Mouse (Mus musculus): ENCODE data around the gene Cel.

Gene Cel

DNA sequence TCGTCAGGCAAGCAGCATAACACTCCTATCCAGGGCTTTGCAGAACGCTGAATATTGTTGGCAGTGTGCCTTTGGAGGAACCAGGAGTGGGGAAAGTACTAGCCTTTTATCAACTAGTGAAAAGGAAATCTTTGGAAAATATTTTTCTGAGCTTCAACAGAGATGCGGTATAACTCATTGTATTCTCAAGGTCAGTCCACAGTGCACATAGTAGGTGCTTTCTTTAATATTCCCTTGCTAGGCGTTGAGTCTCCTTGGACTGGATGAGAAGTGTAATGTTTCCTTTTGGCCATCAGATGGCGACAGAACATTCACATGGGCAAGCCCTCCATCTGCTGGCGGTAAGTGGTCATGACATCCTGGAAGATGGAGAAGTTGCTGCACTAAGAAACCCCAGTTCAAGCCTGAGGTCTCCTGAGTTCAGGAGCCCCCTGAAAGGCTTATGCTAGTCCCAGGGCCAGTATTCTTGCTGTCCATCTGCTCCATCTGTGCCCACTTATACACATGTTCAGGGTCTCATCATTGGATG lies 21.9 kb upstream of the Cel start:
- peak; percentile 80 for DNase-seq

DNA sequence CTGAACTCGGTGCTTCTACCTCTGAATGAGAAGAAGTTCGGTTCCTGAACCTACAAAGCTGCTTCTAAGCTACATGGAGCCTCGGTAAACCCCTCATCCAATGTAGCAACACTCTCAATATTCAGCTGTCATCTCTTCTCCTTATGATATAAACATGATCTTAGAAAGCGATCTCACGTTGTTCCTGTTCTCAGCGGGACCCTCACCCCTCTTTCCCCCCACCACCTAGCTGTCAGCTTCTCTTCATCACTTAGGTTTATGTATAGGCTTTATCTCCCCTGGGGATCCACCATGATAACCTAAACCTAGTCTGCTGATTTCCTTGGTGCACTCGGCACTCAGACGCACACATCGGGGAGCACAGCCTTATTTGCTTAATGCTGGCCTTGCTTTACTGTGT lies 20.4 kb upstream of the Cel start, which contains the start of gene Gtf3c5:
Gtf3c5 (minus strand) TSS at position 101 of the 400 bp plus-strand sequence.
- DNase-seq: no peak

DNA sequence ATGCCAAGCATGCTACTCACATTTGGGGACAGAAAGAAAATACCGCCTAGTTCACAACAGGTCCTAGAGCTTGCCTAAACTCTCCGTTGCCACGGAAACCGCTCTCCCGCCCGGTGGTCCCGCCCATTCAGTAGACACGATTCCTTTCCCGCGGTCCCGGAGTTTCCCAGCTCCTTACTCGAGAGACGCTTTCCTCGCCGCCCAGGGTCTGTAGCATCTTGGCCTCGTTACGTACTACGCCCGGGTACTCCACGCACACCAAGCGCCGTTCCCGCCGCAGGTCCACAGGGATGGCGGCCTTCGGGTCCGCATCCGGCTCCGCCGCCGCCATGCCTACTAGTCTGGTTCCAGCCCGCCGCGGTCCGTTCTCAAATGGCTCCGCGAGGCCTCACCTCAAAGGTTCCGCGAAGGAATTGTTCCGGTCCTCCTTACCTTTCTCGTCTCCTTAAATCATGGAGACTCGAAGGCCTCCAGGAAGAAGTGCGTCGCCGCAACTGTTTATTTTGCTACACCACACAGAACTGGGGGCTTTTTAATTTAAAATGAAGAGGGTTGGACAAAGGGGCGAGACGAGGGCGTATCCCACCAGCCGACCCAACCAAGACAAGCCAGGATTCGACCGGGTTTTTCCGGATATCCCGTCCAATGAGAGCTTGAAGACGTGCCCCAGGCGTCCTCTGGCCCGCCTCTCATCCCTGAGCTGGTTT lies 19.6 kb upstream of the Cel start:
- peak; percentile 90 for DNase-seq

DNA sequence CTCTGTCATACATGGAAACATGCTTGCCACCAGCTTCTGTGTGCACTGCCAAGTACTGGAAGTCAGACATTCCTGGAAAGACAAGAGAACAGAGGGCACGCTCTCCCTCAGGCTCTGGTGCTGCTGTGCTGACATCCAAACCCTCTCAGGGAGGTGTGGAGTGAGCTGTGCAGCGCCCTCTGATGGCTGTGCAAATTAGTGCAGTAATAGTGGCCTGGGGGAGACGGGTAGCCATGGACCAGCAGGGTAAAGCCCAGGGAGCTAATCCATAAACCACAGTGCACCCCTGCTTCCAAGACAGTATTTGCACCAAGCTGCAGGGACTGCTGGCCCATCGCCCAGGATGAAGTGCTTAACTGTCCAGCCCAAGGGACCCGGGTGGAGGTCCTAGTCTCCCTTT lies 14.8 kb upstream of the Cel start:
- no peak for DNase-seq

DNA sequence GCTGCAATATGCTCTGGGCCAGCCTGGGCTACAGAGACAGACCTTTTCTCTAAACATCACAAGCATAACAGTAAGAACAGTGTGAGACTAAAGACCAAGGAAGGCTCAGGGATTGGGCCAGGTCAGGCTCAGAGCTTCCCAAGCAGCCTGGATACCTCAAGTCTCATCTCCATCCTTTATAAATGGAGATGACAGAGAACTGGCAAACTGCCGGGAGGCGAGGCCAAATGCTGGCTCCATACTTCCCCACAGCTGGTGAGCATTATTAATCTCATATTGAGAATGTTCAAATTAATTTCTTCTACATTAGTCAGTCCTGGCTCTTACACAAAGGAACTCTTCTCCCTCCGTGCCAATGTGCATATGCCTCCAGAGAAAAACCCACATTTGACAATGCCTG lies 13.6 kb upstream of the Cel start:
- DNase-seq: peak; percentile 52

DNA sequence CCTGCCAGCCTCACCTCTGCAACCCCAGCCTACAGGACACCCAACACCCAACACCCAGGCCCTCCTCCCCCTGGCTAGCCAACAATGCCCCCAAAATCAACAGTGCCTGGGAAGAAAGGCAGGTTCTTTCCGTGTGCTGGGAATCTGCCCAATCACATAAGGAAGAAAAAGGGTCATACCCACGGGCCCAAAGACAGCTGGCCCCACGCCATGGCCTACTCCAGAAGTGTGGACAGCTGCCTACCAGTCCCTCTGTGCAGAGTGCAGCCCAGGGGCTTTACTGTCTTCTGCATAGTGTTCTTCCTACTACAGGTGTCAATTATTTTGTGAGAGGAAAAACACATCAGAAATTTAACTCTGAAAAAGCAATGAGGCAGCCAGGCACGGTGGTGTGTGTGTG lies 12.1 kb upstream of the Cel start:
- no peak for DNase-seq

DNA sequence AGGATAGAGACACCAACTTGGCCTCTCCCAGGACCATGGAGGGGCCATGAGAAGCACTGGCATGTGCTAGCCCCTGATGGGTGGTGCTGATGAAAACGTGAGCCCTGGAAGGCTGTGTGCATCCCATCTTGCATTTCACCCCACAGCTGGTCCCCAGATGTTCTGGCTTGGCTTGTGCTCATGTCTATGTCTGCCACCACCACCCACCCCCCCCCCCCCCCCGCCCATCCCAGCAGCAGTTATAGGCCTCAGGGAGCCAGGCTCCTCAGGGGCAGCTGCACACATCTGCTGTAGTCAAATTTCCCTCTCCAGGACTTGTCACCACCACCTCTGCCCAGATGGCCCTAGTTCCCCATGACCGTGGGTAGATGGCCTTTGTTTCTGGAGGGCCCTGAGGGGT lies 6.7 kb upstream of the Cel start:
- no peak for DNase-seq

DNA sequence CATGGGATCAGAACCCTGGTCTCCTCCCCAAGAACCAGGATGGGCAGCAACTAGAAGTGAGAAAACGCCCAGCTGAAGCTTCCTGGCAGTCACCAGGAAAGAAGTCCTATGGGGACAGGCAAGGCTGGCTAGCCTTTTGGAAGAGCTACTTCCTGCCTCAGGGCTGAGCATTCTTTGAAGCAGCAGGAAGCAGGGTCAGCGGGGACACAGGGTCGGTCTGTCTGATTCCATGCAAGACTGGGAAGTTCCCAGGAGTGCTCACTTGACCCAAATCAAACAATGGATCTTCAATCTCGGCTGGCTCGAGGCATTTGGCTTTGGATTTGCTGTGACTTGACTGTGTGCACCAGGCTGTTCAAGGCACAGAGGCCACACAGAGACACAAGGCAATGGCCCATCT lies 3.3 kb upstream of the Cel start:
- no peak for DNase-seq

DNA sequence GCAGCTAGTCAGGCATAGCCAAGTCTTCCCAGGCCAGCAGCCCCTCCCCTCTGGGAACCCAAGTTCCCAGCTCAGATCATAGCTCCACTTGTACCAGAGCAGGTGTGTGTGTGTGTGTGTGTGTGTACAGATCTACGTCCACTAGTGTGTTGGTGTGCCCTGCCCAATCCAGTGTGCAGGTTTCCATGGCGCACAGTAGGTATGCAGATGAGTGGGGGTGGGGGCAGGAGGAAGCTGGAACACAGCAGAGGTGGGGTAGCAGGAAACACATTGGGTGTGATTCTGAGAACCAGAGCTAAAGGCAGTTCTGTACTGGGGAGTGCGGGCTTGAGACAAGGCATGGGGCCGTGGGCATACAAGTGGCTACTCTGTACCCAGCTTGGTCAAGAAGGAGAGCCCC lies 1.2 kb upstream of the Cel start:
- no peak for DNase-seq

DNA sequence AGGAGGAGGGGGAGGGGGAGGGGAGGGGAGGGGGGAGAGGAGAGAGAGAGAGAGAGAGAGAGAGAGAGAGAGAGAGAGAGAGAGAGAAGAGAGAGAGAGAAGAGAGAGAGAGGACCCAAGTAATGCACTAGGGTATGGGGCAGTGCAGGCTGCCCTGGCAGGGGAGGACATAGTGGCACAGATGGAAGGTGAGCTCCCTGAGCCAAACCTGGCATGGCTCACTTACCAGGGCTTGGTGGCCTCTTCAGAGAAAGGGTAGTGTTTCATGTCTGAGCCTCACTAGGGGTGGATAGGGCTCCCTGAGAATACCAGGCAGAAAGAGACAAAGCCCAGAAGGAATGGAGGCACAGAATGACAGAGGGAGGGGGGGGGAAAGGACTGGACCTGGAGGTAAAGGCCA lies 627 bp upstream of the Cel start:
- no peak for DNase-seq

DNA sequence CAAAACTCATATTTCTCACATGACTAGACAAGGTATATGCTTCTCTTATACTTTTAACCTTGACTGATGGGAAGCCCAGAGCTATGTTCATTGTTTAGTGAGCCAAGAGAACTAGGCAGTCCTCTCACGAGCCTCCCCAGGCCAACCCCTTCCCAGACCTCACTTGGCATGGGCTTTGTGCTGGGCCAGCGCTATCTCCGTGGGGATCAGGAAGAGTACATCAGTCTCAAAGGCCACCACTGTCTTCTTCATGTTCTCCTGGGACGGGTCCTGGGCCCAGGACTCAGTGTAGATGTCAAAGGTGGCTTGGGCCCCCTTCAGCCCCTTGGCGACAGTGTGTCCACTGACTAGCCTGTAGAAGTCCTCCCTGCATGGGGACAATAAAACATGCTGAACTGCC lies 5.8 kb downstream of the Cel start:
- DNase-seq: no peak

DNA sequence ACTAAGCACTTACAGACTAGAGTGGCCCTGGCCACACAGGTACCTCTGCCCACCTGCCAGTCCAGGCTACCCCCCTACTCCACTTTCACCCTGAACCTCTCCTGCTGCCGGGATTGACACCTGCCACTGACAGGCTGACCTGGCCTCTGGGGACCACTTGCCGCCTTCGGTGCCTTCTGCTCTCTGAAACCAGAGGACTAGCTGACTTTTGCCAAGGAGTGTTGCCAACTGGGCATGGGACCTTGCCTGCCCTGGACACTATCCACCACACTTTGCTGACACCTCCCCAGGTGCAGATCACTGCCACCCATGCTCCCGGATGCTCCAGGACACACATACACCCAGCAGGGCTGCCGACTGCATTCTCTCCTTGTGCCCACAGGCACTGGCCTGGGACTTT lies 10.9 kb downstream of the Cel start:
- DNase-seq: no peak

DNA sequence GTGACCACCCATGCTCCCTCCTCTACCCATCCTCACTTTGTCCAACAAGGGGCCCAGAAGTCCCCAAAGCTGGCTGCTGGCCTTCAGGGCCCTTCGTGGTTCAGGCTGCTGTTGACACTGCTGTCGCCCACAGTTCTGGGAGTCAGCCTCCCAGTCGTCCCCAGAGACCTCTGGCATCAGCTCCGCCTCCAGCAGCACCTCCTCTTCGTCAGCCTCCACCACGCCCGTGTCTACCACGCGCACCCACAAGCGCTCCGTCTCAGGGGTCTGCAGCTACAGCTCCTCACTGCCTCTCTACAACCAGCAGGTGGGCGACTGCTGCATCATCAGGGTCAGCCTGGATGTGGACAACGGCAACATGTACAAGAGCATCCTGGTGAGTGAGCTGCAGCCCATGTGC lies 14.0 kb downstream of the Cel start:
- no peak for DNase-seq

DNA sequence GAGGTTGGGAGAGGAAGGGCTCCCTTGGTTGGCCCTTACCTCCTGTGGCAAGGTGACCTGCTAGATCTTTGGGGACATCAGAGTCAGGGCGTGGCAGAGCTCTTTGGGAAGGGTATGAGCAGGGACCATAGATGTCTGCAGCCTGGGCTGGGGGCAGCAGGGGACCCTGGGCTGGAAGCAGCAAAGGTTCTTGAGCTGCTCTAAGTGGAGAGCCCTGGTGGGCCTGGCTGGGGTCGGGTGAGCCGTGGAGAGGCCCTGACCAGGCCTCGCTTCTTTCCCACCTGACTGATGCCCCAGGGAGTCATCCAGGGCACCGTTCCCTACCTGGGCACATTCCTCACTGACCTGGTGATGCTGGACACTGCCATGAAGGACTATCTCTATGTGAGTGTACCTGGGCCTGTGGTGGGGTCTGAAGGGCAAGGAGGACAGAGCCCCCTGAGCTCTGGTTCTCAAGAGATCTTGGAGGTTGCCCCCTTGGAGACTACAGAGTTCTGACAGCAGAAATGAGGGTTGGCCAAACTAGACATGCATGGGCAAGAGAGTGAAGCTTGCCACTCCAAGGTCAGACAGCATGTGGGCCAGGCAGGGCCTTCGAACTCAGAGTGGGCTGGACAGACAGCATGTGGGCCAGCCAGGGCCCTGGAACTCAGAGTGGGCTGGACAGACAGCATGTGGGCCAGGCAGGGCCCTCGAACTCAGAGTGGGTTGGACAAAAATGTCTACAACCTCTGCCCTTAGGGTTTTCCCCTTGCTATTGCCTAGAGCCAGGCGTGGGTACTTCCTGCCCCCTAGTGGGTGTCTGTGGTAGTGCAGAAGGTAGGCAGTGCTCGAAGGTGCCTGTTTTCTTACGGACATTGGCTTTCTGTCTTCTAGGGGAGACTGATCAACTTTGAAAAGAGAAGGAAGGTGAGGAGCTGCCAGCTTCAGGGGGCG lies 15.7 kb downstream of the Cel start:
- peak; percentile 75 for DNase-seq

DNA sequence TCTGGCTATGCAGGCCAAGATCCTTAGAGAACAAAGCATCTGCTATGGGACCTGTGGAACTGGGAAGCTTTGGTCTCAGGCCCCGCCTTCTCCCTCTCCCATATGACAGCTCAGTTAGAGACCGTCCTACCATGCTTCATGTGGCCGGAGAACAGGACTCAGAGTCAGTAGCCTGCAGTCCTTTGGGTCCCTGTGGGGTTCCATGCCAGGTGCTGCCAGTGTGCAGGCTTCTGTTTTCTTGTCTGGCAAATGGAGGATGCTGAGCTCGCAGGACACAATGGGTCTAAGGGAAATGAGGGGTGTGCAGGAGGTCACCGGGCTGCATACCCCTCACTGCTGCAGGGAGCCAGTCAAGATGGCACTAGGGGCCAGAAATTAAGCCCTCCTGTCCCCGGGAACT lies 16.6 kb downstream of the Cel start:
- DNase-seq: no peak

DNA sequence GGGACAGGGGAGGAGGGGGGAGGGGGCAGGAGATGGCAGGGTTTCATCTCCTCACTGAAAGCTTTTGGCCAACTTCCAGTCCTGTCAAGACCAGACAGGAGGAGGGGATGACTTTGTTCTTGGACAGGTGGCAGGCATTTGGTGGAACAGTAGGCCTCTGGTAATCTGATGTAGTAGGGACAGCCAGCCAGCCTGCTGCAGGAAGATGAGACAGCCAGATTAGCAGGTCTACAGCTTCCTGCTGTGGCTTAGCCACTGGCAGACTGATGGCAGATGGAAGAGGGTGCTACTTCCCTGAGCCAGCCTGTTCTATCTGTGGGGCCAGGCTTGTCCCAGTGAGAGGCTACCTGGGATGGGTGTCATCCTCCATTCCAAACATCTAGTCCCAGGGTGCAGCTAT lies 17.2 kb downstream of the Cel start:
- DNase-seq: no peak

DNA sequence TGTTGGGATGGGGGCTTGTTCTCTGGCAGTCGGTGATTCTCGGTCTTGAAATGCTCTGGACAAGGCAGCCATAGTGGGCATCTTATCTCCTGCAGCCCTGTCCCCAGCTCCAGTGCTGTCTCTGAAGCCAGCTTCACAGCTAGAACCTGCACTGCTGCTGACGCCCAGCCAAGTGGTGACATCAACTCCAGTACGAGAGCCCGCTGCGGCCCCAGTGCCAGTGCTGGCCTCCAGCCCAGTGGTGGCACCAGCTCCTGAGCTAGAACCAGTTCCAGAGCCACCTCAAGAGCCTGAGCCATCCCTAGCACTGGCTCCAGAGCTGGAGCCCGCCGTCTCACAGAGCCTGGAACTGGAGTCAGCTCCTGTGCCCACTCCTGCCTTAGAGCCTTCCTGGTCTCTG lies 19.3 kb downstream of the Cel start:
- no peak for DNase-seq

DNA sequence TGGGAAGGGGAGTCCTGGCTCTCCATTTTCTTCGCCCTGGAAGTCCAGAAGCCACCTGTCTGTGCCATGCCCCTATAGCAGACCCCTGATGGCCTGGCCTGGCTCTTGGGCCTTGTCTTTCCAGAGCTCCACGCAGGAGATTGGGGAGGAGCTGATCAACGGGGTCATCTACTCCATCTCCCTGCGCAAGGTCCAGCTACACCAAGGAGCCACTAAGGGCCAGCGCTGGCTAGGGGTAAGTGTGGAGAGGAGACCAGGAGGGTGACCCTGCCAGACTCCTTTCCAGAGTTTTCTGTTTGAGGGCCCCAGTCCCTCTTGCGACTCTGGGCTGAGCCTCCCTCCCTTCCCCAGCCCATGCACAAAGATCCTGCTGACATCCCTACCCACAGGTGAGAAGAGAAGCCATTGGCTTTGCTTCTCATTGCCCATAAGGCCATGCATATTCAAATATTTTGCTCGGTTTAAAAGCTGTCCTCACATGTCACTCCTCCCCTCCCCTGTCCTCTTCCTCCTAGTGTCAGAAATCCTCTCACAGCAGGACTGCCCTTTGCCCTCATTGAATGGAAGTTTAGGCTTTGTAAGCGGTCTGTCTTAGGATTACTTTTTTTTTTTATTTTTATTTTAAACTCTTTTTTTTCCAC lies 22.5 kb downstream of the Cel start:
- no peak for DNase-seq

DNA sequence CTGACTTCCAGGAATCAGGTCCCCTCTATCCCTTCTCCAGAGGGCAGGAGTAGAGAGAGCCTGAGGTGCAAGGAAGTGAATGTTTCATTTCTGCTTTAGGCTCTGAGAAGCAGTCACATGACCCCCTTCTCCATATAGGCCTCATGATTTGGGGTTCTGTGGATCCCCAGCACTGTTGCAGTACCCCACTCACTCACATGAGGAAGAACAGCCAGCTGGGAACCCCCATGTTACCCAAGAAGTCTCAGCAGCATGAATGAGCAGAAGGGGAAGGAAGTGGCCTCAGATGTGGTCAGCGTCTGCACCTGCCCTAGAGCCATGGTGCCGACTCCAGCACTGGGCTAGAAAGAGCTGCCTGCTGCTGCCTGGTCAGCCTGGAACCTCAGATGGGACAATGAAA lies 23.3 kb downstream of the Cel start:
- DNase-seq: peak; percentile 72

DNA sequence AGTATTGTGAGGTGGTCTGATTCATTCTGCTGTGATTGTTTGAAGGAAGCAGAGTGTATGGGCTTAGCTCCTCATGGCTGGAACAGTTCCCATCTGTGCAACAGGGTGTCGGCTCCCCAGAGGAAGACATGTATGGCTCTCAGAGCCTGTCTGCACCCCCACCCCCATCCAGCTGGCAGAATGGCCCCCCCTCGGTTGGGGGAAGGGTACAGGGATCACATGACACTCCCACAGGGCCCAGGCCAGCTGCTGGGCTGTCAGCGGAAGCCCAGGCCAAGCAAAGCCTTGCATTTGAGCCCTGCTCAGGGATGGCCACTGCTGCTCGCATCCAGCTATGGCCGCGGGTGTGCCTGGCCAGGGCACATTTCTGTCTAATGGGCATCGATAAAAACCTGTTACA lies 24.0 kb downstream of the Cel start:
- DNase-seq: peak; percentile 93

DNA sequence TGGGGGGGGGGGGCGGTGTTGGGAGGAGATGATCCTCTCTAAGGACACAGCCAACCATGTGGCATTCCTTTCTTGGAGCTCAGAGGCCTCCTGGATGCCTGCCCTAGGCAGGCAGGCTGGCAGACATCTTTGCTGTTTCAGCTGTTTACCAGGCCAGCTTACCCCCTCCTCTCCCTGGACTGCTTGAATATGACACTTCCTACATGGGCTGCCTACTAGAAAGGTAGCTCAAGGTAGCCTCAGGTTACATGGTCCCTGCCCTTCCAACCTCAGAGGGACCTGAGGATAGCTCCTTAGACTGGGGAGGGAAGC lies 24.4 kb downstream of the Cel start:
- DNase-seq: no peak

DNA sequence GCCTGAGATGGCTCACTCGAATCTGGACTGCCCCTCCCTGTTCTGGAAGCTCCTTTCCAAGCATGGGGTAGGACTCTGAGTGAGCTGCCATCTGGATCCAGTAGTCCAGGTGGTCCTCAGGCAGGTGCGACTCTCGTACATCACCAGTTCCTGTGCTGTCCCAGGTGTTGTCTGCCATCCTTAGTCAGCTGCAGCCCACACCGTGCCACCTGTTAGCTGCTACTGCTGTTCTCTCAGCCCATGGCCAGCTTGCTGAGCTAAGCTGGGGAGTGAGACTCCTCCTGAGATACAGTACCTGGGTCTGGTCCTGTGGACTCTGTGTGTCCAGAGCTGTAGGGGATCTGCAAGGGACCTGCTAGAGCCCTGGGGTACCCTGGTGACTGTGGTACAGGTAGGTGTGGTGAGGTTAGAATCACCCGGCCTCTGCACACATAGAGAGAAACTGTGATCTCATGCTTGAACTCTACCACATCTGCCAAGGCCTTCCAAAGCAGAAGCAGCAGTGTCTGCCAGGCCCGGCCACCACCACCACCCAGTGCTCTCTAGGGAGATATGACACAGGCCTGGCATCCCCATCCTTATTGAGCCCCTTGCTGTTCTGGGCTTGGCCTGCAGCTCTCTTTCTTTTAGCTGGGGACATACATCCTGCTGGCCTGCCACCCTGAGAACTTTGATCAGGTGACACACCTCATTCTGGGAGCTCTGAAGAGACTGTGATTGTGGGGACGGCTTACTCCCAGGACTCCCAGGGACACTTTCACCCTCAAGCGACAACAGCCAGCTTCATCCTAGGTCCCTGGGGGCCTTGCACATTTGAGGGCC lies 25.0 kb downstream of the Cel start:
- no peak for DNase-seq

DNA sequence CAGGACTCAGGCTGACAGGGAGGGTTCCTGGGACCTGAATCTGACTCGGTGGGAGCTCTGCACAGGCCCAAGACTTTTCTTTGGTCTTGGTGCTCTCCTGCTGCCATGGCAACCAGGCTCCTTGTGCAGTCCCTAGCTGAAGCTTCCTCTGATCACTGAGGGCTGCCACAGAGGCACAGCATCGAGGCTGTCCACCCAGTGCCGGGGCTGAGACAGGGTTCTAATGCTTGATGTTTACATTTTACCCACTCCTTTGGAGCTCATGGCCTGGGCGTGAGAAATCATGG lies 25.6 kb downstream of the Cel start:
- no peak for DNase-seq
